Mouse (Mus musculus): Measurements from ENCODE around the gene Tmem51.
"Not testable (repeated sequence)": the region's sequence is repeated elsewhere in the genome, so short reads cannot be mapped to it uniquely, and the experiment has no call there.

Gene Tmem51

DNA sequence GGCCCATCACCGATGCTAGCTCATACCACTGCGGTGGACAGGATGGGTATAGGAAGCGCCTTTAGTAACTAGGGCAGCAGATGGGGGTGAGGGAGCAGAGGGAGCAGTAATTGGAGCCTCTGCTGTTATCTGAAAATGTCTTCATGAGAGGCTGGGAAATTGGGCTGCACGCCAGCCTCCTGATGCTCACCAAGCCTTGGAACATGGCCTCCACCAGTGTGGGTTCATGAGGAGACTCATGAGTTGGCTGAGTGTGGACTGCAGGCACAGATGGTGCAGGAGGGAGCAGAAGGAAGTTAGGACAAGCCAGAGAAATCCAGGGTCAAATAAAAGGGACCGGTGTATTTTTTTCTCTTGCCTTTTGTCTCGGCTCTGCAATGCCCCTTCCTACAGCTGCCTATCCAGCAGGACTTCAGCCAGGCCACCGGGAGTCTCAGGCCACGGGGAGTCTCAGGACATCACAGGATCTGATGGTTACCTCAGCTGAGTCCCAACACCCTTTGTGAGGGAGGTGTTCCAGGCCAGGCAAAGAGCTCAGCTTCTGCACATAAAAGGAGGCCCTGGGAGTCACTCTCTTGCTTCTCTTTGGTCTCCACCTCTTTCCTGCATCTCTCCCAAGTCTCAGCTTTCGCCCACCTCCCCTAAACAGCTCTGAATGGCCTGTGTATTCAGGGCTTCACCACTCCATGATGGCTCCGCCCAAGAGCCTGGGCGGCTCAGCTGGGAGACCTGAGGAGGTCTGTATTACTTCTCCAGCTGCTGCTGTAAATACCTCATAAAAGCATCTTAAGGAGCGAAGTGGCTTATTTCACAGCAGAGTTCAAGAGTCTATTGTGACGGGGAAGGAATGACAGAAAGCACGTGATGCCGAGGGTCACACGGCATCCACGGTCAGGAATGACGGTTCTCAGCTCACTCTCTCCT, 23.4 kb downstream of the Tmem51 start:
- in situ Hi-C loops (cut with MboI, MseI): no loop called here

DNA sequence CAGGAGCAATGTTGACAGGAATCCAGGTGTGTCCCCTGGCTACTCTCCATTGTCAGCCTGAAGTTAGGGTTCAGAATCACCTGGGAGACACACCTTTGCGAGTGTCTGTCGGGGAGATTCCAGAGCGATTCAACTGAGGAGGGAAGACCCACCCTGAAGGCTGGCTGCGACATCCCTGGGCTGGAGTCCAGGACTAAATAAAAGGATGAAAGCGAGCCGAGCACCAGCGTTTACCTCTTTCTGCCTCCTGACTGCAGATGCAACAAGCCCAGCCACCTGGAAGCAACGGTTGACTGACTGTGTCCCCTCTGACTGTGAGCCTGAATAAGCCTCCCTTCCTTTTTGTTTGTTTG, 24.3 kb downstream of the Tmem51 start:
- in situ Hi-C loops (cut with MboI, MseI): no loop called here

DNA sequence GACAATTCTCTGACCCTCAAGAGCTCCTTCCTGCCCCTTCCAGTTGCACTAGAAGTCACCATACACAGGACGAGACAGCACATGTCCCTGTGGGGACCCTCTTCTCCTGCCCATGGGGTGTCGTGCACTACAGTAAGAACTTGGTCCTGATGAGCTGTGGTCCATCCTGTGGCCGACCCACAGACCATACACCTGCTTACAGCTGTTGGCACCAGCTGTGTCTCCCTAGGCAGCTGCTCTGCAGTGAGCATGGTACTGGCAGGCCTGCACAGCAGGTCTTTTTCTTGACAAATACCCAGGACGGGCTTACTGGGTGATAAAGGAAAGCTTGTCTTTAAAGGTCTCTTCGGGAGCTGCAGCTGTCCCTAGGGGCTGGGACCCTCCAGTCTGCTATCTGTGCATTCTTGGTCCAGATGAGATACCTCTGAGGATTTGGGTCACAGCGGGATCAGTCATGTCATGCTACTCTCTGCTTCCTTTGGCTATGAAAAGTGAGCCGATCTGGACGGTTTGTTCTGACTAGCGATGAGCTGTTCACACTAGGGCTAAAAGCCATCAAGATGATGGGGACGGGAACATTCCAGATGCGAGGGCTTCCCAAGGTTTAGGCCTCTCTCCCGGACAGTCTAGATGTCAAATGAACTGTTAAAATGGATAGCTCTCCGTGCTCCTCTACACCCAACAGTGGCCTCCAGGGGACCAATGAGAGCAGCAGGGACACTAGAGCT, 24.8 kb downstream of the Tmem51 start:
- in situ Hi-C loops (cut with MboI, MseI): no loop called here

- in situ Hi-C loops (cut with MboI, MseI): no loop called here
Measured at GRCm38 (mm10) chr4:142057529-142058216, 26.4 kb downstream of the Tmem51 start.

- in situ Hi-C loops (cut with MboI, MseI): no loop called here
Measured at GRCm38 (mm10) chr4:142055600-142055999, 28.5 kb downstream of the Tmem51 start.

GRCm38 (mm10) chr4:142054580-142054979, 29.5 kb downstream of the Tmem51 start:
- in situ Hi-C loops (cut with MboI, MseI): no loop called here

- in situ Hi-C loops (cut with MboI, MseI): no loop called here
Measured at GRCm38 (mm10) chr4:142053661-142054448, 30.2 kb downstream of the Tmem51 start.

DNA sequence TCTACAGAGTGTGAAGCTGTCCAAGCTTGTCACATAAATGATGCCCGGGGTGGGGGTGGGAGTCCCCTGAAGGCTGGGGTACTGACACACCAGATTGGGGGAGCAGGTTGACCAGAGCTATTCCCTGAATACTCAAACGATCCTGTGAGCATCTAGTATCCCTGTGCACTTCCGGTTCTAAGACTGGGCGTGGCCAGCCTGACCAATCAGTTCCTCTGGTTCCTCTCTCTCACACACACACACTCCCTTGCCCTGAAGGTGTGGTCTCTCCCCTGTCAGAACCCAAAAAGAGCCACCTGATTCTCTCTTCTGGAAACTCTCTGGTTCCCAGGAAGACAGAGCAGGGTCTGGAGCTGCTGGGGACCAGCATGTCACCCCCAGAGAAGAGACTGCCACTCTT, 30.8 kb downstream of the Tmem51 start:
- in situ Hi-C loops (cut with MboI, MseI): no loop called here

DNA sequence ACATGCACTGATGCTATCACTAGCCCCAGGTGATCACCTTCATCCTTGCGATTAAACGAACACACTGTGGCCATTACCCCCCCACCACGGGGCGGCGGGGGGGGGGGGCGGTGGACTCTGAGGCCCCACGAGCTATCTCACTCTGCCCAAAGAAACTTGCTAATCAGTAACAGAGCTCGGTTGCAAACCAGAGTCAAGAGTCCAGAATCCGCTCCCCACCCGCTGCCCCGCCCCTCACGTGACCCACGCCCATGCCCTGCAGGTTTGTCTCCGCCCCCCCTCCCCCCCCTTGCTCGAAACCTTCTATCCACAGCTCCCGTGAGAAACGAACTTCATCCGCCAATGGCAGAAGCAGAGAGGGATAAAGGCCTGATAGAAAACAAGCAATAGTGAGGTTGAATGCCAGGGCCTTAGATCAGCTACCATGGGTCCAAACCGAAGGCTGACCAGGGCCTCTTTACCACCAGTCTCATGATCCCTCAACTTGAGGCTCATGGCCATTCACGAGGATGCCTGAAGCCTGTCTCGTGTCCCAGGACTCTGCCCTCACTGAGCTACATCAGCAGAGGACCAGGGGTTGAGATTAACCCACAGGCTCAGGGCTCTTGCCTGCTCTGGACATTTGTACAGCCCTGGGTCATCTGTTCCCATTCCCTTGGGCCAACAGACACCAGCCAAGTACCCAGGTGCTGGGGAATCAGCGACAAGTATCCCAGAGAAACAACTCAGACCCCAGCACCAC, 31.5 kb downstream of the Tmem51 start:
- in situ Hi-C loops (cut with MboI, MseI): no loop called here

DNA sequence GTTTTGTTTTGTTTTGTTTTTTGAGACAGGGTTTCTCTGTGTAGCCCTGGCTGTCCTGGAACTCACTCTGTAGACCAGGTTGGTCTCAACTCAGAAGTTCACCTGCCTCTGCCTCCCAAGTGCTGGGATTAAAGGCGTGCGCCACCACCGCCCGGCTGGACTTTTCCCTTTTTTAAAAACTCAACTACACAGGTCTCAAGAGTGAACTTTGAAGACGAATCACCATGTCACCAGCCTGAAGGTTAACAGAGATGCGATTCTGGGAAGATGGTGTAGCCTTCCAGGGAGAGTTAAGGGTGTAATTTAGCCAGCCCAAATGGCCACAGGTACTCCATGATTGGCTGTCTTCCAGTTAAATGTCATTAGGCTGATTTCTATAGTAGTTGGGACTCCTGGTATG, 32.2 kb downstream of the Tmem51 start:
- in situ Hi-C loops (cut with MboI, MseI): not testable (repeated sequence)

DNA sequence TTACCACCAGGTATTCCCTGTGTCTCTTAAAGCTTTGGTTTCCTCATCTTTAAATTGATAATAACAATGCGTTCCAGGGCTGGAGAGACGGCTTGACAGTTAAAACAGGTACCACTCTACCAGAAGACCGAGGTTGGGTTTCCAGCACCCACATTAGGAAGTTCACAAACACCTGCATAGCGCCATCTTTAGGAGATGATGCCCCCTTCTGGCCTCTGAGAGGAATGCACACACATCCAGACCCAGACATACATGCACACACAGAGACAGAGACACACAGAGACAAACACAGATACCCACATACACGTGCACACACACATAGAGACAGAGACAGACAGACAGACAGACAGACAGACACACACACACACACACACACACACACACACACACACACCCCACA, 34.1 kb downstream of the Tmem51 start:
- in situ Hi-C loops (cut with MboI, MseI): no loop called here

GRCm38 (mm10) chr4:142048391-142048790, 35.7 kb downstream of the Tmem51 start:
- in situ Hi-C loops (cut with MboI, MseI): no loop called here

DNA sequence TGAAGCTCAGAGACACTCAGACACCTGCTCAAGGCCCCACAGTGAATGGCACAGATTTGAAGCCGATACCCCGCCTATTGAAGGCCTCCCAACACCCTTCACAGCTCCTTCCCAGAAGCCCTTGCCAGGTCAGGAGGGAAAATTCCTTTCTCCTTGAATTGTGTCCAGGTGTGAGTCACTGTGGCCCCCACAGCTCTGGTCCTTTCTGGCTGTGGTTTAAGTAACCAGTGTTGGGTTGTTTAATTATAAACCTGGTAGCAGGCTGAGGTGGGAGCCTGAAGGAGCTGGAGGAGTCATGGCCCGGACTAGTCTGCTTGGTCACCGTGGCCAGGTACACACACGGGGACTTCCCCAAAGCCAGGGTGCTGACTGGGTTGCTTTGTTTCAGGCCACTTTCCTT, 37.1 kb downstream of the Tmem51 start:
- in situ Hi-C loops (cut with MboI, MseI): no loop called here

DNA sequence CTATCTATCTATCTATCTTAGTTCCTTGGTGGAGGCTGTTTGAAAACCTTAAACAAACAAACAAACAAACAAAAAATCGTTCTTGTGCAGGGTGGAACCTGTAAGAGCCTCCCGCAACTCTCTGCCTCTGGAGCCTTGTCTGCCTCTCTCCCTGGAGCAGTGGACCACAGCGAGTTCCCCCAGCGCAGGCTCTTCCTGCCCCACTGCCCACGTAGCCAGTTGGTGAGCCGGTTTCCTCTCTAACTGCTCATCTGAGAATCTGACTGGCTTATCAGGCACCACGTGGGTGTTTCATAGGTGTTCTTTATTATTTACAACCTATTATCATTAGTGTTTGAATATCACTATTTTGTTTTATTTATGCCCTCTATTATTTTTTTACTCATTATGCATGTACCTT, 37.6 kb downstream of the Tmem51 start:
- in situ Hi-C loops (cut with MboI, MseI): no loop called here

DNA sequence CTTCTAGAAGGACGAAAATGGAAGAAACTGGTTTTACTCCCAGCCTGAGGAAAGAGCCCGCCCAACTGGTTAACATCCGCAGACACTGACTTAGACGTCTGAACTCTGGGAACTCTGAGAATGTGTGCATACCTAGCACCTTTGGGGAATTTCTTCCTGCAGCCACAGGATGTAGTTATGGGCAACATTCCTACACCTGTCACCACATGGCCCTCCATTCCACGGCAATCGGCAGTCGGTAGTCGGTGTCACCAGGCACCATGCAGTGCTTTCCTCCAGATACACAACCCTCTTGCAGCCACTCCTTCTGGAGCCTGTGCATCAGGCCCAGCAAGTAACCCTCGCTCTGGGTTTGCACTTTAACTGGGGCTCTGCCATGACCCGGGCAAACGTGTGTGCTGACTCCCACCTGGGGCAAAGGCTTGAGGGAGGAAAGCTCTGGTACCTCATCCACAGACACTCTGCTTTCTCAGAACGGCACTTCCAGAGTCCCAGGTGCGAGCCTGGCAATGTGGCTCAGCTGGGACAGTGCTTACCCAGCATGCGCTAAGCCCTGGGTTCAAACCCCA, 38.4 kb downstream of the Tmem51 start:
- in situ Hi-C loops (cut with MboI, MseI): no loop called here

DNA sequence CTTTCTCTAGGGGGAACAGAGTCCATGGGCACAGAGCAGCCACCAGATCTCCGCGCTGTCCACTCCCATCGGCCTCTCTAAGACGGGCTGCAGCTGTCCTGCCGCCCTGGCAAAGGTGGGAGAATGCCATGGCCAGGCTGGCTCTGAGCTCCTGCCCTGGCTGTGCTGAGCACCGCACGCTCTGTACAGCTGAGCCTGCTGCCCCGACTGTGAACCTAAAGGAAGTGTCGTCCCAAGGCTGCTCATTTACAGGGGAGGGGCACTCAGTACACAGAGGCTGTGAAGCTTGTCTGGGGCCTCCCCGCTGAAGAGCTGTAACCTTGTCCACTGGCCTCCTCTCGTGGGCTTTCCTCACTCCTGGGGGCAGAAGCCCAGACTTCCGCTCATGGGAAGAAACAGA, 39.7 kb downstream of the Tmem51 start:
- in situ Hi-C loops (cut with MboI, MseI): no loop called here

DNA sequence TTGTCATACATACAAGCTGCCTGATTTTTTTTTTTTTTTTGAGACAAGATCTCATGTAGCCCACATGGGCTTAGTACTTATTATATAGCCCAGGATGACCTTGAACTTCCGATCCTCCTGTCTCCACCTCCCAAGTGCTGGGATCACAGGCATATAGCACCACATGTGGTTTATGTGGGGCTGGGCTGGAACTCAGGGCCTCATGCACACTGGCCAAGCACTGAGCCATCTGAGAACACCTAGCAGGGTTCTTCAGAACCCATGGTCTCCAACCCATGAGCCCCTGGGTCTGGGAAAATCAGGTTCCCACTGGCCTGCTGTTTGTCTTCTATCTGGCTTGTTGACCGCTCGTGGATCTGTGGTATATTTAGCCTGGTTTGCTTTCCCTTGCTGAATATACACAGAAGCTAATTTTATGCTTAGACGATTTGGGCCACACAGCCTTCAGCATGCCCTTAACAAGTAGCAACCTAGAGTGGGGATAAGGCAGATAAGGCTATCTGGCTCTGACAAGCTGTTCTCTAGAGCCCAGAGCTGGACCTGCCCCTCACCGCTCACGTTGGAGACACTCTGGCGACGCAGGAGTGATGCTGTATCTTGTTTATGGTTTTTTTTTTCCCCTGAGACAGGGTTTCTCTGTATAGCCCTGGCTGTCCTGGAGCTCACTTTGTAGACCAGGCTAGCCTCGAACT, 44.3 kb downstream of the Tmem51 start:
- in situ Hi-C loops (cut with MboI, MseI): no loop called here

- in situ Hi-C loops (cut with MboI, MseI): no loop called here
Measured at GRCm38 (mm10) chr4:142037897-142038296, 46.2 kb downstream of the Tmem51 start.

DNA sequence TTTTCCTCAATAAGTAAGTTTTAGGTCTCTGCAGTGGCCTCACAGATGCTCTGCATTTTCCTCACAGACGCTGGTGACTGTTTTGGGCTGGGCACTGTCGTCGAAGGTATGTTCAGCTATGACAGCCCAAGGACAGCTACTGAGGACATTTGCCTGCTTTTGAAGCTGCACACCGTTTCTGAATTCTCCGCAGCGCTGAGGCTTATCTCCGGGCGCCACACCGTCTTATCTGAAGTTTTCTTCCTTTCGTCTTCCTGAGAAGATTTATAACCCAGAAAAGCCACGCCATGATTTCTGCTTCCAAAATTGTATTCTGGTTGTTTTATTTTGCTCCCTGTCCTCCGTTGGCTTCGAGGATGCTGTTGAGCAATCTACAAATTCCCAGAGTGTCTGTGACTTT, 55.6 kb downstream of the Tmem51 start:
- in situ Hi-C loops (cut with MboI, MseI): no loop called here

GRCm38 (mm10) chr4:142026965-142027364, 57.1 kb downstream of the Tmem51 start:
- in situ Hi-C loops (cut with MboI, MseI): no loop called here
